Mouse (Mus musculus) retina, postnatal 7 days (tissue): ENCODE measurements around the gene Bfar.
"Not testable (repeated sequence)": the region's sequence is repeated elsewhere in the genome, so short reads cannot be mapped to it uniquely, and the experiment has no call there.

ENCODE experiments used
- DNase-seq: peaks from one replicate; pipeline ENCODE4 v3.0.0-alpha.2; 2012; ENCODE audit warnings: low read depth, low spot score

Bfar gene

DNA sequence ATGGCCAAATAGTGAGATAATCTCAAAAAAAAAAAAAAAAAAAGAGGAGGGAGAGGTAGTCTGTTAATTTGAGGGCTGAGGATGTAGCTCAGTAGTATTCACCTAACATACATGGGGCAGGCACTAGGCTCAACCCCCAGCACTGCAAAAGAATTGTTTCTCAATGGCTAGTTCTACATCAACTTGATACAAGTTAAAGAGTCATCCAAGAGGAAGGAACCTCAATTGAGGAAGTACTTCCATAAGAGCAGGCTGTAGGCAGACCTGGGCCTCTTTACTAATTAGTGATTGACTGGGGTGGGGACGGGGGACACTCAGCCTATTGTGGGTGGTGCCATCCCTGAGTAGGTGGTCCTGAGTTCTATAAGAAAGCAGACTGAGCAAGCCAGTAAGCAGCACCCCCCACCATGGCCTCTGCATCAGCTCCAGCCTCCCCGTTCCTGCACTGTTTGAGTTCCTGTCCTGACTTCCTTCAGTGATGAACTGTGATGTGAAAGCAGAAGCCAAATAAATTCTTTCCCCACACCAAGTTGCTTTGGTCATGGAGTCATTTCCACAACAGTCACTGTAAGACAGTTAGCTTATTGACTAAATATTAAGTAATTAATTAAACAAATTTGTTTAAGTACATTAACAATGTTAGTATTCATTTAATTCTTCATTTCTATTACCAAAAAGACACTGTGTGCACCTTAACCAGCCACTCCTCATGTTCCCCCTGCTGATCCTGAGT is 45.3 kb downstream of the Bfar start:
- DNase-seq, result no peak

DNA sequence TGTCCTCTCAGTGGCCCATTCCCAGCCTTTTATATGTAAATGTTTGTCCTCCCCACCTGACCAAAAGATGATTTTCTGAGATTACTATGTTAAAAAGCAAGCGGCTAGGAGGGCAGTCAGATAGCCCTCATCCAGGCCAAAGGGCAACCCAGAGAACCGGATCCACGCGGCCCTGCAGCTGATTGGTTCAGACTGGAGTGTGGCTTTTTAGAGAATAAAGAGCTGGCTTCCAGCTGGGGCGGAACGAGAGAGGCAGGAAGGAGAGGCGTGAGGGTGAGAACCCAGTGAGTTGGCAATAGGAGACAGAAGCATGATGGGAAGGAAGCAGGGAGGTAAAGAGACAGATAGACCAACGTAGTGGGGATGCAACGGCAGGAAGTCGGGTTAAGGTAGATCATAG is 51.3 kb downstream of the Bfar start:
- DNase-seq, result no peak

- DNase-seq, result no peak
Observed at GRCm38 (mm10) chr16:13727811-13728335, 56.2 kb downstream of the Bfar start.

DNA sequence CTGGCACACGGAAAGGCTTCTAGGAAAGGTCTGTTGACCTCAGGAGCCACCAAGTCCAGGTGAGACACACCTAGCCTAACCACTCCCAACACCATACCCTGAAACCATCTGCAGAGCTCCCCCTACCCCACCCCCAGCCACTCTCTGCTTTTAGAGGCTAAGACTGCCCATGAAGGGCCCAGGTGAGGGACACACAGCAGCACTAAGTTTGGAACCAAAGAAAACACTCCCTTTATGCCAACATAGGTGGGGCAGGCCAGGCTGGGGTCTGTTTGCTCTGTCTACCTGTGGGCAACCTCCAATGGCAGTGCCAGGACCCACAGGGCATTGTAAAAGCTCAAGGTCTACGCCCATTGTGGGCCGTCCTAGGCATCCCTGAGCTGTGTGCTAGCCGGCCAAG is 57.8 kb downstream of the Bfar start:
- DNase-seq, result no peak

GRCm38 (mm10) chr16:13730285-13731255 is 58.9 kb downstream of the Bfar start, which contains the start of gene Pla2g10:
Gene Pla2g10, minus strand, starts transcription at chr16:13730983.
- no peak for DNase-seq

GRCm38 (mm10) chr16:13732786-13733185 is 61.1 kb downstream of the Bfar start:
- DNase-seq, result no peak

GRCm38 (mm10) chr16:13733518-13734137 is 62.0 kb downstream of the Bfar start:
- peak; percentile 45 for DNase-seq

- DNase-seq, result no peak
Observed at GRCm38 (mm10) chr16:13735977-13736376, 64.3 kb downstream of the Bfar start.

DNA sequence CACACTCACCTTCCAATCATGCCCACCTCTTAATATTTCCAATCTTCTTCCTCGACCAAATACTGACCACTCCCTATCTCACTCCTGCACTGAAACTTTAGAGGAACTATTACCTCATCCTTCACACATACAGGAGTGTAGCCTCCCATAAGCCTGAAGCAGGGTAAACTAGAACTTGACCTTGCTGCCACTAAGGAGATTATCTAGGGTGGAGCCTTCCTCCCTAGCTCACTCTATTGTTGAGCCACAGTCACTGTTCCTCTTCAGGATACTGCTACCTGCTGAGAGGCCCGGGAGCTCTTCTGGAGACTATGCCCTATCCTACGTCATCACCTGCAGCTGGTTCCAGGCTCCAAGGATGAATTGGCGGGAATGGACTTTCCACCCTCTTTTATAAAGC is 67.4 kb downstream of the Bfar start:
- DNase-seq, result not testable (repeated sequence)

DNA sequence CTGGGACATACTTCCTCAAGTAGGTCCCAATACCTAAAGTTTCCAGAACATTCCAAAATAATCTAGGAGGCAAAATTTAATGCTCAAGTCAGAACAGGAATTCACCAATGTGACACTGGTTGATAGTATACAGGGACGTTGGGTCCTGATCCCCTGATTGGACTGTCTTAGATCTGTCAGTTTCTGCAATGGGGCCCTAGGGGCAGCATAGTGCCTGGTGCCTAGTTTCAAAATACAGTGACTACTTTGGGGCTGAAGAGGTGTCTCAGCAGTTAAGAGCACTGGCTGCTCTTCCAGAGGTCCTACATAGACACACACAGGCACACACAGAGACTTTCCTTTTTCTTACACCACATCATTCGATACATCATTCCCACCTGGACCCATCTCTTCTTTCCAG is 69.2 kb downstream of the Bfar start:
- no peak for DNase-seq

GRCm38 (mm10) chr16:13747708-13748107 is 76.0 kb downstream of the Bfar start:
- no peak for DNase-seq

DNA sequence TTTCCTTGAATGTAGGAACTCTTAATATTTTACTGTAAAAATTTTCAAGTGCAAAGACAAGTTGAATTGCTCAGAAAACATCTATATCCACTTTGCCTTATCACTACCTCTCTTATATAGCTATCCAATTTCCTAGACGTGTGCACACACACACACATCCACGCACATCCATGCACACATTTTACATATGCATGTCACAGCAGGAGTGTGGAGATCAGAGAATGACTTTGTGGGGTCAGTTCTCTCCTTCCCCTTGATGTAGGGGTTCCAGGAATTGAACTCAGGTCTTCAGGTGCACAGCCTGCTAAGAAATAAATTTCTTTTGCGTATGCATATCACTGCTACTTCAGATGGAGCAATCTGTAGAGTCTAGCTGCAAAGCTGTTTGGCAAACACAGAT is 76.5 kb downstream of the Bfar start:
- DNase-seq, result no peak

DNA sequence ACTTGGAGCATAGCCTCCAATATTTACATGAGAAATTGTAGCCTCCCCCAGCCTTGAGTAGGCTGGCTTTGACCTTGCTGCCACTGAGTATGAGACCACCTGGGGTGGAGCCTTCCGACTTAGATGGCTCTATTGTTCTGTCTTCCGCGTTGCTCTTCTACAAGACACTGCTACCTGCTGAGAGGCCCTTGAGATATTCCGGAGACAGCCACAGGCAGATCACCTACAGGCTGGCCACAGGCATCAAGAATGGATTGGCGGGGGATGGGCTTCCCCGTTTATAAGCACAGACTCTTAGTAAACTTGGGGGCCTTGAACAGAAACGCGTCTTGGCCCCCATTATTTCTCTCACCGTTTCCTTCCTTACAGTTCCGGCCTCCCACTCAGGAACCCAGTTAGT is 77.2 kb downstream of the Bfar start:
- not testable (repeated sequence) for DNase-seq

DNA sequence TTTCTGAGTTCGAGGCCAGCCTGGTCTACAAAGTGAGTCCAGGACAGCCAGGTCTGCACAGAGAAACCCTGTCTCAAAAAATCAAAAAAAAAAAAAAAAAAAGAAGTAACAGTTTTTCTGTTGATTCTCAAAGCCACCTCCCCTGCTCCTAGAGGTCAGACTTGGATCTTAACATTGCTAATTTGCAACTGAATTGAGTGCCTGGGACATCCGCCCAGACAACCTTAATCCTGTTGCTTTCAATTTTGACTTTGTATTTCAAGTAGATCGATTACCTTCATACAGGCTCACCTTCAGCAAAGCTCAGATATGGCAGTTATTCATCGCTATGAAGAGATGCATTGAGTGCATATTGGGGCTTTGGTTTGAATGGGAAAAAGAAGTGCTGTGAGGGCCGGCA is 77.6 kb downstream of the Bfar start:
- no peak for DNase-seq

DNA sequence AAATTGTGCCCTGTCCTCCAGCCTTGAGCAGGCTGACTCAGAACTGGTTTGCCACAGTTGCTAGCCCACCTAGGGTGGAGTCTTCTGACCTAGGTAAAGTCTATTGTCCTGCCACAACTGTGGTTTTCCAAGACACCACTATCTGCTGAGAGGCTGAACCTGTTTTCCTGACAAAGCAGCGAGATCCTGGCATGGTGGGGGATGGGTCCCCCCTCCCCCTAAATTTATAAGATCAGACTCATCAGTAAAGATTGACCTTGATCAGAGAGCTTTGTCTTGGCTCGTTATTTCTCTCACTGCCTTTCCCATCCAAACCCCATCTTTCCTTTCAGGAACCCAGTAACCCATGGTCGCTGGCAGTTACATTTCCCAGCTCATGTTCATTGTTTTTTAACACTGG is 78.3 kb downstream of the Bfar start:
- DNase-seq, result no peak

DNA sequence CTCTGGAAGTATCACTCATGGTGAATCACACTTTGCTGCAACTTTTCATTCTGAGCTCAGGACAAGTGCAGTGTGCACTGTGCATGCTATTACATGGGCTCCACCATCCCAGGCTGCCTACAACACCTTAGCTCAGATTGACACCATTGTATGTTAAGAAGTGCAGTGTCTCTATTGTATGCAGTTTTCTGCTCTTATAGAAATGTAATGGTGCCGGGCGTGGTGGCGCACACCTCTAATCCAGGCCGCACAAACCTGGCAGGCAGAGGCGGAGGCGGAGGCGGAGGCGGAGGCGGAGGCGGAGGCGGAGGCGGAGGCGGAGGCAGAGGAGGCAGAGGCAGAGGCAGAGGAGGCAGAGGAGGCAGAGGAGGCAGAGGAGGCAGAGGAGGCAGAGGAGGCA is 79.0 kb downstream of the Bfar start:
- DNase-seq, result no peak
